Mouse (Mus musculus) bone marrow macrophage, adult 2 months (primary cell): ENCODE results near the gene Aldh3b2.

ENCODE experiments used
- CTCF ChIP-seq: IDR thresholded peaks from 2 replicates; pipeline ENCODE4 v1.5.1; 2012; ENCODE audit warnings: low read depth, mild to moderate bottlenecking, low read length, moderate library complexity
- POLR2A ChIP-seq: IDR thresholded peaks from 2 replicates; pipeline ENCODE4 v1.6.1; 2012; ENCODE audit warnings: mild to moderate bottlenecking, low read depth, low read length, borderline replicate concordance

GRCm38 (mm10) chr19:3931716-3932115, 40.4 kb upstream of the Aldh3b2 start:
- no peak; the same call in 1 of the 2 replicates for TF ChIP-seq POLR2A
- TF ChIP-seq CTCF: no peak
